Mouse (Mus musculus) forebrain, embryonic 11.5 days (tissue): Measurements from ENCODE around the gene Ect2l. TPM values are rescaled to one million over a fixed set of nuclear protein-coding genes. Genes with fewer than 3 reads are reported as not detected.
A peak's percentile ranks its signal among the peaks of the same experiment; 100 is the strongest.

Experiments used
- ATAC-seq: fragments of 200-750 bp; cut with Nextera tagmentation; replicated peaks from 2 replicates; pipeline ENCODE4 v1.8.0; 2017; ENCODE audit warnings: moderate TSS enrichment; ENCODE audit not compliant: low FRiP score
- DNase-seq: peaks from one replicate; pipeline ENCODE4 v3.0.0-alpha.2; 2017; ENCODE audit warnings: low spot score
- H3K27ac ChIP-seq: fragments of 300-500 bp; sonication (generic); 2 replicates; pipeline ENCODE4 v1.5.1; 2014; ENCODE audit warnings: low read depth, low read length
- H3K27me3 ChIP-seq: fragments of 300-500 bp; sonication (generic); 2 replicates; pipeline ENCODE4 v1.6.1; 2014; ENCODE audit warnings: mild to moderate bottlenecking, low read length, mixed read lengths; ENCODE audit not compliant: control insufficient read depth, insufficient read depth
- H3K36me3 ChIP-seq: fragments of 300-500 bp; sonication (generic); 2 replicates; pipeline ENCODE4 v1.6.1; 2014; ENCODE audit warnings: mild to moderate bottlenecking, low read length, moderate library complexity, mixed read lengths; ENCODE audit not compliant: control insufficient read depth, insufficient read depth
- H3K4me1 ChIP-seq: fragments of 300-500 bp; sonication (generic); replicated peaks from 2 replicates; pipeline ENCODE4 v1.6.1; 2014; ENCODE audit warnings: low read length, mixed read lengths; ENCODE audit not compliant: control insufficient read depth, insufficient read depth
- H3K4me2 ChIP-seq: fragments of 300-500 bp; sonication (generic); 2 replicates; pipeline ENCODE4 v1.6.1; 2014; ENCODE audit warnings: low read depth, mild to moderate bottlenecking, low read length, moderate library complexity, mixed read lengths; ENCODE audit not compliant: severe bottlenecking
- H3K4me3 ChIP-seq: fragments of 300-500 bp; sonication (generic); 2 replicates; pipeline ENCODE4 v1.5.1; 2014; ENCODE audit warnings: low read depth, low read length
- H3K9ac ChIP-seq: fragments of 300-500 bp; sonication (generic); 2 replicates; pipeline ENCODE4 v1.6.1; 2014; ENCODE audit warnings: low read length
- H3K9me3 ChIP-seq: fragments of 300-500 bp; sonication (generic); 2 replicates; pipeline ENCODE4 v1.6.1; 2016; ENCODE audit warnings: low read length, mixed read lengths; ENCODE audit not compliant: control insufficient read depth
- WGBS: fragments of 180-500 bp; shearing (Covaris S2); extraction: QIAGEN DNeasy Blood & Tissue Kit; methylation state at CpG from one replicate; pipeline ENCODE4 v1.1.7; 2014; 5-methylcytosine and 5-hydroxymethylcytosine counted together
- polyA plus RNA-seq: library from polyadenylated mRNA; unstranded; fragments of >200 nt; fragmentation: Nextera tagmentation; extraction: Ambion mirVana; gene quantifications from 2 replicates; pipeline ENCODE4 v1.2.1, GENCODE M21; 2014

Gene Ect2l
- polyA plus RNA-seq, result 0.49 and 0.85 TPM in 2 replicates

DNA sequence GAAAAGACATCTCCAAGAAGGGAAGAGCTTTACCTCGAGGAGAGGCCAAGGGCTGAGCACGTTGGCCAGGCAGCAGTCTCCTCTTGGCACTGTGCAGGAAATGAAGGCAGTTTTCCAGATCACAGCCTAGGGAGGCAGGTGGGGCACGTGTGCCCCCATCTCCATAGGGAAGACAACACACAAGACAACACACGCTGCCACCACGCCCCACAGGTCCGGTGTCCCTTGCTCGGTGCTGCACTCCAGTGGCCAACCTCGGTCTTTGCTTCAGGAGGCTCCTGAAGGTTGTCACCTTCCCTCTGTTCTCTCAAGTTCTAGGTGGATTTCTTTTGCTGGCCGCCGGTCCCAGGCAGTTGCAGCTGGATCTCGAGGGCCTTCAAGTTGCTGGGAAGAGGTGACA, at the start of gene Ect2l:
TSS of gene Ect2l (minus strand) at position 165 of the 400 bp plus-strand sequence.
- H3K27ac ChIP-seq, result no peak within 1 kb of the TSS
- no peak within 1 kb of the TSS for H3K9ac ChIP-seq
- ATAC-seq (peak; percentile 49; the same call in 1 of the 2 replicates), DNase-seq (peak; percentile 78)
- H3K4me1 ChIP-seq, result no peaks in the 10 kb centered on the region
- H3K4me2 ChIP-seq, result no peak within 1 kb of the TSS
- no peaks in the 10 kb centered on the region for H3K27me3 ChIP-seq
- WGBS, result 16% methylated on average over 11 of the region's 11 CpGs
- no peak within 1 kb of the TSS for H3K4me3 ChIP-seq
- no peaks in the 10 kb centered on the region for H3K36me3 ChIP-seq
- H3K9me3 ChIP-seq, result no peaks in the 10 kb centered on the region

DNA sequence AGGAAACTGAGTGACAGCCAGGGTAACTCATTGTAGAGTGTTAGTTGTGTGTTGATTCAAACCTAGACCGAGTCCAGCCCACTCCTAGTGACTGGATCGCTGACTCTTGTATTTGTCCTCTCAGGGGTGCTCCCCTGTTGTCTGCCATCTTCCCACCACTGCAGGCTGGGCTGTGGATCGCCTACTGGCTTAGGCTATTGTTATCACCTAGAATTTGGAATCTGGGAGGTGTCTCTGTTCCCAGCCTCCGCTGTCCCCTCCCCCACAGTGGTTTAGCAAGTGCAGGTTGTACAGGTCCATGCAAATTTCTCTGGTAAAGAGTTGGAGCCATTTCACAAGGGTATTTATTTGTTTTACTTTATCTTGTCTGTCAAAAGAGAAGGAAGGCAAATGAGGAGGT, 40.7 kb upstream of the Ect2l start:
- H3K36me3 ChIP-seq, result no peaks in the 10 kb centered on the region
- no peak overlapping the region for H3K9ac ChIP-seq
- H3K4me2 ChIP-seq, result no peak overlapping the region
- H3K4me3 ChIP-seq, result no peak overlapping the region
- DNase-seq (no peak), ATAC-seq (no peak)
- no peaks in the 10 kb centered on the region for H3K9me3 ChIP-seq
- H3K27ac ChIP-seq, result no peak overlapping the region
- no peaks in the 10 kb centered on the region for H3K27me3 ChIP-seq
- WGBS, result 73% methylated on average over 4 of the region's 4 CpGs
- H3K4me1 ChIP-seq, result no peaks in the 10 kb centered on the region

DNA sequence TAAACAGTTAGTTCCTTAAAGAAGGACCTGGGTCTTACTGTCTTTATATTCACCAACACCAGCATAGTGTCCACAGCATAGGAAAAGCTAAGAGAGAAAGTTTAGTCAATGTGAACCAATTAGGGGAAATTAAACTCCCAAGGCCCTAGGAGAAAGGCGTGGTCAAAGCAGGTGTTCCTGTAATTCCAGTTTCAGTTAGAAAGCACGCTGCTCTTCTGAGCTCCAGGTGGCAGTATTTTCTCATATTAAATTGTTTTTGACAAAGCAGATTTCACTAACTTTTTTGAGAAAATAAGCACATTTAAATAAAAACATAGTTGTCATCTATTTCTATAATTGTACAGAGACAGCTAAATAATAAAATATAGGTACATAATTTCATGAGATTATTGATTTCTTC, 32.9 kb upstream of the Ect2l start:
- Histone ChIP-seq H3K4me1 (no peaks in the 10 kb centered on the region), H3K4me3 (no peak overlapping the region), H3K4me2 (no peak overlapping the region), H3K9ac (no peak overlapping the region), H3K27ac (no peak overlapping the region), H3K9me3 (no peaks in the 10 kb centered on the region), H3K27me3 (no peaks in the 10 kb centered on the region), H3K36me3 (no peaks in the 10 kb centered on the region)
- WGBS, result 64% methylated on average over 2 of the region's 2 CpGs
- DNase-seq (no peak), ATAC-seq (no peak)

DNA sequence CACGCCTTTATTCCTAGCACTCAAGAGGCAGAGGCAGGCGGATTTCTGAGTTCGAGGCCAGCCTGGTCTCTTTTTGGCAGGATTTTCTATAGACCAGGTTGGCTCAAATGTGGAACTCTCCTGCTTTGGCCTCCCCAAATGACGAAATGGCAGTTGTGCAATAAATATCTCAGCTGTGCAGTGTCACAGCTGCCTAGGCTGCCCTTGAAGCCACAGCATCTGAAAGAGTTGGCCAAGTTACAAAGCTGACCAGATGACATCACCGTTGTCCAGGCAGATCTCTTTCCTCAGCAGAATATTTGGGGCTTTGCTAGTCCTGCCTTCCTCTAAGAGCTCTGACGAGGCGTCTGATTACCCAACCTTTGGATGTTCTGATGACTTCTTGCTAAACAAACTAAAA, 26.5 kb upstream of the Ect2l start:
- Histone ChIP-seq H3K4me2 (no peak overlapping the region), H3K4me3 (no peak overlapping the region), H3K9ac (no peak overlapping the region), H3K27ac (no peak overlapping the region), H3K4me1 (no peaks in the 10 kb centered on the region), H3K36me3 (no peaks in the 10 kb centered on the region), H3K27me3 (no peaks in the 10 kb centered on the region), H3K9me3 (no peaks in the 10 kb centered on the region)
- DNase-seq (no peak), ATAC-seq (no peak)
- 93% methylated on average over 7 of the region's 7 CpGs for WGBS

DNA sequence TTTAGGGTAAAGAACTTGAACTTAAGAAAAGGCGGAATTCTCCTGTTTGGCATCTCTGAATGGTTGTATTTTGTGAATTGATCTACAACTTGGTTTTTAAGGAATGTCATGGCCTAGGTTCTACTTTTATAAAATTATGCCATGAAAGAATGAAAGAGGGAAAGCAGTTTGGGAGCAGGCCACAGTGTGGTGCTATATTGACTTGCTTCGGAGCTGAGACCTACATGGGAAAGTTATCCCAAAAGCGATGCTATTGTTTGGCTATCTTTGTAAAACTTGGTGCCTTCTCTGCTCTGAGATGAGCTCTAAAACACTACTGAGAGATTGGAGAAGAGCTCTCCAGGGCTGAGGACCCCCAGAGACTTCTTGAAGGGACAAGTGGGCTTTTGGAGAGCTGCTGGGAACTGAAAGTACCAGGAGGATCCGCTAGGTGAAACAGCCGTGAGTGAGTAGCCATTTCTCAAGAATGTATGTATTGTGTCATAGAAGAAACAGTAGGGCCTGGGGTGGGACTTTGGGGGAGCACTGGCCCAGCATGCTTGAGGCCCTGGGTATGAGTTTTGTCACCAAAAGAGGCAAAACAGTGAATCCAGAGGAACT, 25.7 kb upstream of the Ect2l start:
- no peaks in the 10 kb centered on the region for H3K27me3 ChIP-seq
- no peak overlapping the region for H3K9ac ChIP-seq
- H3K27ac ChIP-seq, result no peak overlapping the region
- H3K36me3 ChIP-seq, result no peaks in the 10 kb centered on the region
- no peak for DNase-seq
- H3K4me1 ChIP-seq, result no peaks in the 10 kb centered on the region
- ATAC-seq, result no peak
- H3K9me3 ChIP-seq, result no peaks in the 10 kb centered on the region
- no peak overlapping the region for H3K4me3 ChIP-seq
- H3K4me2 ChIP-seq, result no peak overlapping the region
- WGBS, result 90% methylated on average over 5 of the region's 5 CpGs

DNA sequence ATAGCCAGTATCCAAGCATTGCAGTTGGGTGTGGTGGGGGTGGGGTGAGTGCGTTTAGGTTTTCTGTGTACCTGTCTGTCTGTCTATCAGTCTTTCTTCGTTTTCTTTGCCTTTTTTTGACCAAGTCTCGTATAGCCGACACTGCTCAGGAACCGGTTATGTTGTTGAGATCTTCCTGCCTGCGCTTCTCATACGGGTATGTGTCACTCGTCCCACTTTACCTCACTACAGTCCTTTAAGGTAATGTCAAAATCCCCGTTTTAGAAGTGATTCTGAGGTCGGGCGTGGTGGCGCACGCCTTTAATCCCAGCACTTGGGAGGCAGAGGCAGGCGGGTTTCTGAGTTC, 24.7 kb upstream of the Ect2l start:
- WGBS, result 12% methylated on average over 14 of the region's 14 CpGs
- no peak; the same call in 1 of the 2 replicates for ATAC-seq

DNA sequence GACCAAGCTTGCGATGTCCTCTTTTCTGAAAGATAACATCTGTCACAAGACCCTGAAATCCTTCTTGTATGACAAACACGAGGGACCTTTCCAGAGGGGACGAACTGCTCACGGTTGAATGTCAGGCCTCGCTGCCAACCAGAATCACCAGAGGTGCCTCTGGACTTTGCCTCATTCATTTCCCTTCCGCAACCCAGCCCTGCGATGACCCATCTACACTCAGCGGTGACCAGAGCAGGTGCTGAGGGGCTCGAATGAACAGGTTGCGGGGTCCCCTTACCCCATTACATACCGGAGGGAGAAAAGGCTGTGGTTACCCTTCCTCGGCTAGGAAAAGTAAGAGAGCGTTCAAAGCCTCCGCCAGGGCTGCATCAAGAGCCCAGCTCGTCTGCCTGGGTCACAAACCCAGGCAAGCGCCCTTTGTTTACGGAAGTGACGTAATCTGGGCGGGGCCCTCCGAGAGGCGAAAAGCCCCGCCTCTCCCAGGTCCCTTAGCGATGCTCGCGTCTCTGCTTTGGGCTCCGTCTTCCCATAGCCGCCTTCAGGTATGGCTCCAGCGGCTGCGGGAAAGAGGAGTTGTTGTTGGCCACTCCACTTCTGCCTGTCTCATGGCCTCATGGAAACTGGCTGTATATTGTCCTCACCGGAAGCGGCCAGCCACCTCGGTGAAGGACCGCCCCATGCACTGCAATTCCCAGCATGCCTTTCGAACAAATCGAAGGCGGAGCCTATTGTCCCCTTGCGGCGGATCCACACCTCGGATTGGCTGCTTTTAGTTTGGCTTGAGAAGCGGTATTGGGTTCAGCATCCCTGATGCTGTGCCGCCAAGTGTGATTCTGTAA, 24.1 kb upstream of the Ect2l start, which contains the start of gene Ccdc28a:
TSS of gene Ccdc28a (minus strand) at position 439 of the 842 bp plus-strand sequence.
- H3K4me1 ChIP-seq, result no peaks in the 10 kb centered on the region
- WGBS, result 2% methylated on average over 41 of the region's 41 CpGs
- peak within 1 kb of the TSS; percentile 78 for H3K4me3 ChIP-seq
- DNase-seq (peak; percentile 94), ATAC-seq (peak; percentile 99)
- H3K9ac ChIP-seq, result peak within 1 kb of the TSS; percentile 66
- H3K27me3 ChIP-seq, result no peaks in the 10 kb centered on the region
- no peak within 1 kb of the TSS; the same call in 1 of the 2 replicates for H3K27ac ChIP-seq
- H3K9me3 ChIP-seq, result no peaks in the 10 kb centered on the region
- H3K4me2 ChIP-seq, result peak within 1 kb of the TSS; percentile 63
- H3K36me3 ChIP-seq, result no peaks in the 10 kb centered on the region

More for the DNA sequence above, 24.7 kb upstream of the Ect2l start:
- H3K9me3 ChIP-seq, result no peaks in the 10 kb centered on the region
- H3K4me2 ChIP-seq, result peak overlapping the region; percentile 53
- no peak for DNase-seq
- no peak overlapping the region; the same call in 1 of the 2 replicates for H3K27ac ChIP-seq
- no peaks in the 10 kb centered on the region for H3K36me3 ChIP-seq
- peak overlapping the region; percentile 78 for H3K4me3 ChIP-seq
- no peaks in the 10 kb centered on the region for H3K27me3 ChIP-seq
- no peaks in the 10 kb centered on the region for H3K4me1 ChIP-seq
- H3K9ac ChIP-seq, result peak overlapping the region; percentile 40

DNA sequence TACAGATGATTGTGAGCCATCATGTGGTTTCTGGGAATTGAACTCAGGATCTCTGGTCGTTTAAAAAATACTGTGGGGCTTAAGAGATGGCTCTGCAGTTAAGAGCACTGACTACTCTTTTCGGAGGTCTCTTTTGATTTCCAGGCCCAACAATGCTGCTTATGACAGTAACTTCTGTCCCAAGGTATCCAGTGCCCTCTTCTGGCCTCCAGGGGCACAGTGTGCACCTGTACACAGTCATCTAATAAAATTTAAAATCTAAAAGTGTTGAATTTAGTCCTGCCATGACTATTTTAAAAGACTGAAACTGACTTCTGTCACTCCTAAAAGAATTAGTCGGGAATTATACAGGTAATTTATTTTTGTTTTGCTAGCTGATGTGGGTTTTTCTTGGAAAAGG, 23.2 kb upstream of the Ect2l start:
- H3K4me1 ChIP-seq, result no peaks in the 10 kb centered on the region
- H3K9ac ChIP-seq, result no peak overlapping the region
- H3K4me3 ChIP-seq, result no peak overlapping the region
- 58% methylated on average over 3 of the region's 3 CpGs for WGBS
- no peaks in the 10 kb centered on the region for H3K36me3 ChIP-seq
- H3K9me3 ChIP-seq, result no peaks in the 10 kb centered on the region
- no peak overlapping the region for H3K4me2 ChIP-seq
- H3K27ac ChIP-seq, result no peak overlapping the region
- ATAC-seq, result no peak
- no peaks in the 10 kb centered on the region for H3K27me3 ChIP-seq
- no peak for DNase-seq
